Mouse (Mus musculus) mouse embryonic stem cell (cell line): ENCODE results near the gene Dap3.
"Not testable (repeated sequence)": the region's sequence is repeated elsewhere in the genome, so short reads cannot be mapped to it uniquely, and the experiment has no call there.

ENCODE experiments used
- in situ Hi-C, 2 experiments: fragments of 300-500 bp; cut with MboI; formaldehyde crosslinking; loops; 1 replicate in 1 of 2; 3 replicates in 1 of 2; pipeline ENCODE4 v1.14.3; 2019 to 2020; ENCODE audit warnings: low sequenced_read_pairs in 2 of 2, low pct_unique_long_range_greater_than_20kb in 1 of 2, mixed read lengths in 1 of 2; ENCODE audit not compliant: unreplicated experiment in 1 of 2

The Dap3 gene

DNA sequence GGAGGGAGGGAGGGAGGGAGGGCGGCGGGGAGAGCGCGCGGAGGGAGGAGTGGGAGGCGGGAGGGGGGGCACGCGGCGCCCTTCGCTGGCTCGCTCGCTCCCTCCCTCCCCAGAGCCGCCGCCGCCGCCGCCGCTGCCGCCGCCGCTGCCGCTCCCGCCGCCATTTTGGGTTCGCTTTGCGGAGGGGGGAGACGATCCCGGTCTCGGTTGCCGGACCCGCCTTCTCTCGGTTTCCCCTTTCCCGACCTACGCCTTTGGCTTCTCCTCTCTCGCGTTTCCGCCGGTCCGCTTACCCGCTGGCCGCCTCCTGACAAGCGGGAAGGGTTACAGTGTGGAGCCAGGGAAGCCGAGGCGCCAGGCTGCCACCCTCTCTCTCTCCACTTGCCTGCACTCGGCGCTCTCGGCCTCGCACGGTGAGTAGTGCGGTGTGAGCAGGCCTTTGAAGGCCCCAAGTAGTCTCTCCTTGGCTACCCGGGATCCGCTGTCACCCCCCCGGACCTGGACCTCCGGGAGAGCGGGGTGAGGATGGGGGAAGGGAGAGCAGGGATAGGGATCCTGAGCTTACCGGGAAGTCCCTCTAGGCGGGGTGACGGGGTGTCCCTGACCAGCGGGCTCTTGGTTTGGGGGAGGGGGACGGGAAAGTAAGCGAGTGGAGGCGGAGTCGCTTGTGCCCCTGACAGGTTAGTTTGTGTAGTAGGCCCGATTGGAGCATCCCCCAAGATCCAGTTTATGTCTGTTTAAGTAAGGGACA is at the start of gene Dap3, which contains the start of gene Ash1l:
TSS of gene Dap3 (minus strand) at position 606 of the 751 bp plus-strand sequence.
TSS of gene Ash1l (plus strand) at position 47 of the 751 bp plus-strand sequence.
- in situ Hi-C loops = no loop called here

DNA sequence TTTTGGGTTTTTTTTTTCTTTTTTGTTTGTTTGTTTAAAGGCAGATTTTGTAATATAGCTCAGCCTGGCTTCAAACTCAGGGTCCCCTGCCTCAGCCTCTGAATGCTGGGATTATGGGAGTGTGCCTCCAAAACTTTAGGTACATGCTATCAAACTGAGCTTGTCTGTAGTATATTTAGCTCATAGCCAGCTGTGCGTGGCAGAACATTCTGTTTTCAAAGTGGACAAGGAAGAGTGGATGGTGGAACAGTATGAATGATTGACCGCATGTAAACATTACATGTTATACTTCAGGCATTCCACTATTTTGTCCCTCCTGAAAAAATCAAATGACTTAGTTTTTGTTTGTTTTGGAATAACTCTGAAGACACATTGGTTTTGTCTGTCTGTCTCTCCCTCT is 41.8 kb upstream of the Dap3 start:
- in situ Hi-C loops = no loop called here

DNA sequence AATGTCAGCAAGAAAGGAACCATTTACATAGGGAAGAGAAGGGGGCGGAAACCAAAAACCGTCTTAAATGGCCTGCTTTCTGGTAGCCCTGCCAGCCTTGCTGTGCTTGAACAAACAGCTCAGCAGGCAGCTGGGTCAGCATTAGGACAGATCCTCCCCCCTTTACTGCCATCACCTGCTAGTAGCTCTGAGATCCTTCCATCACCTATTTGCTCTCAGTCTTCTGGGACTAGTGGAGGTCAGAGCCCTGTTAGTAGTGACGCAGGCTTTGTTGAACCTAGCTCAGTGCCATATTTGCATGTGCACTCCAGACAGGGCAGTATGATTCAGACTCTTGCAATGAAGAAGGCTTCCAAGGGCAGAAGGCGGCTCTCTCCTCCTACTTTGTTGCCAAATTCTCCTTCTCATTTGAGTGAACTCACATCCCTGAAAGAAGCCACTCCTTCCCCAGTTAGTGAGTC is 33.0 kb upstream of the Dap3 start:
- in situ Hi-C loops = no loop called here

DNA sequence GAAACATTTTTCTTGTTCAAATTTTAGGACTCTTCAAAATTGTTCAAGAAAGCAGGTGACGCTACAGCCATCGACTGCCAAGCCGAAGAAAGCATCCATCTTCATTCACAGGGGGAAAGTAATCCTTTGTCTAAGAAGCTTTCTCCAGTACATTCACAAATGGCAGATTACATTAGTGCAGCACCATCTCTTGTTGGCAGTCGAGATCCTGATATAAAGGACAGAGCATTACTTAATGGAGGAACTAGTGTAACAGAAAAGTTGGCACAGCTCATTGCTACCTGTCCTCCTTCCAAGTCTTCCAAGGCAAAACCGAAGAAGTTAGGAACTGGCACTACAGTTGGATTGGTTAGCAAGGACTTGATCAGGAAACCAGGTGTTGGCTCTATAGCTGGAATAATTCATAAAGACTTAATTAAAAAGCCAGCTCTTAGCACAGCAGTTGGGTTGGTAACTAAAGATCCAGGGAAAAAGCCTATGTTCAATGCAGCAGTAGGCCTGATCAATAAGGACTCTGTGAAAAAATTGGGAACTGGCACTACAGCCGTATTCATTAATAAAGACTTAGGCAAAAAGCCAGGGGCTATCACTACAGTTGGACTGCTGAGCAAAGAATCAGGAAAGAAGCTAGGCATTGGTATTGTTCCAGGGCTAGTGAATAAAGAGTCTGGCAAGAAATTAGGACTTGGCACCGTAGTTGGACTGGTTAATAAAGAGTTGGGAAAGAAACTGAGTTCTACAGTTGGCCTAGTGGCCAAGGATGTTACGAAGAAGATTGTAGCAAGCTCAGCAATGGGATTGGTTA is 30.4 kb upstream of the Dap3 start:
- in situ Hi-C loops = no loop called here

DNA sequence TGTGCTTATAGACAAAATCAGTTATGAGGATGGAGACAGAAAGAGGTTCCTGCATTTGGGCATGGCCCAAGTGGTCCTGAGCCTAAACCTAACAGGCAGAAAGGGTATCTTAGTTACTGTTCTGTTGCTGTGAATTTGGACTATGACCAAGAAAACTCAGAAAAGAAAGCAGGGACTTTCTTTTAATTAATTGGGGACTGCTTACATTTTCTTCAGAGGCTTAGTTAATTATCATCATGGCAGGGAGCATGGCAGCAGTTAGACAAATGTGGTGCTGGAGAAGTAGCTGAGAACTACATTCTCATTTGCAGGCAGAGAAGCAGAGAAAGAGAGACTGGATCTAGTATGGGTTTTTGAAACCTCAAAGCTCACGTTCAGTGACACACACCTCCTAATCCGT is 24.0 kb upstream of the Dap3 start:
- in situ Hi-C loops = no loop called here

DNA sequence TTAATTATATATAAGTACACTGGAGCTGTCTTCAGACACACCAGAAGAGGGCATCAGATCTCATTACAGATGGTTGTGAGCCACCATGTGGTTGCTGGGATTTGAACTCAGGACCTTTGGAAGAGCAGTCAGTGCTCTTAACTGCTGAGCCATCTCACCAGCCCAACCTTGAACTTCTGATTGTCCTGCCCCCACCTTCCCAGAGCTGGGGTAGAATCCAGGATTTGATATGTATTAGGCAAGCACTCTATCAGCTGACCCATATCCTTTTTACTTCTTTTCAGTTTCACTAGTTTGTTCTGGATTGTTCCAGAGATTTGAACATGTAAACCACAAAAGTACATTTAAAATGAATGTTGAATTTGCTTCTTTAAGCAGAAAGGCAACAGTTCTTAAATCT is 12.2 kb upstream of the Dap3 start:
- in situ Hi-C loops = not testable (repeated sequence)

DNA sequence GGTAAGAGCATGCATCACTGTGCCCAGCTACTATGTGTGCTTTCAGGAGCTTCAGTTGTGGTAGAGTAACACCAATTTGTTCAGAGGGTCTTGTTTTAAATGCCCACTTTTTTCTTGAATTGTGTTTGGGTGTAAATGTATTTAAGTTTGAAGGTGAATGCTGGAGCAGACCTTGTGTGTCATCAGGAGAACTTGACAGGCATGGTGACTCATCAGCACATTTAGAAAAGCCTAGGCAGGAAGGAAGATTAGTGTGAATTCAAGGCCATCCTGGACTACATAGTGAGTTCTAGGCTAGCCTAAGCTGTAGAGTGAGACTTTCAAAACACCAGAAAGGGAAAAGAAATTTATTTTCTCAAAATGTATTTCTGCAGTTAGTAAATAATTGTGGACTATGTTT is 2.8 kb upstream of the Dap3 start:
- in situ Hi-C loops = no loop called here

DNA sequence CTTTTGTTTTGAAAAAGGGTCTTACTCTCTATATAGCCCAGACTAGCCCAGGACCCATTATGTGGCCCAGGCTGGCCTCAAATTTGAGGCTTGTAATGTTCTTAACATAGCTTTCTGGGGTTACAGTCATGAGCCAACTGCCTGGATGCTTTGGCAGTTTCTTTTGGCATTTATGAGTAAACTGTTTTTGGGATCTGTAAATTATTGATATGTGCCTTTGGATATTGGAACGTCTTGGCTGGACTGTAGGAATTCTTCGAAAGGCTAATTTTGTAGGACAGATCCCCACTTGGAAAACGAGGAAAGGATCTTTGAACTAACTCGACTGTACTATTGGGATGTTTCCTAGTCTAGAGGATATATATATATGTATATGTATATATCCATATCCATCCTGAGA is 2.3 kb upstream of the Dap3 start:
- in situ Hi-C loops = no loop called here

DNA sequence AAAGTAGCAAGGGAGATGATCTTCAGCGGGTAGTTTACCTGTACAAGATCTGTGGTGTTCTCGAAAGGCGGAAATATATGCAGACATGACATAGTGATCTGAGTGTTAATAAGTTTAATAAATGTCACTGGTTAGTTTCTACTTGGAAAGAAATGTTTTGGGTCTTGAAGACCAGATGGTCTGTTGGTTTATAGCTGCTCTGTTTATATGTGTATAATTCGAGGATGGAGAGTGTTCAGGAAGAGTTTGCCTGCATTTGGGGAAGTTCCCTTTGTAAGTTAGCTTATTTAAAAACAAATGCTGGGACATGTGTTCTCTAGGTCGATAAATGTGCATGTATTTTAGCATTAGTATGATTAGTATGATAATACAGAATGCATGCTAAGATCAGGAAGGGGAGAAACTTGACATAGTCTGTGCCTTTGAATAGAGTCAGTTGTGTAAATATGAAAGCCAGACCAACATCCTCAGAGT is 383 bp upstream of the Dap3 start:
- in situ Hi-C loops = no loop called here

DNA sequence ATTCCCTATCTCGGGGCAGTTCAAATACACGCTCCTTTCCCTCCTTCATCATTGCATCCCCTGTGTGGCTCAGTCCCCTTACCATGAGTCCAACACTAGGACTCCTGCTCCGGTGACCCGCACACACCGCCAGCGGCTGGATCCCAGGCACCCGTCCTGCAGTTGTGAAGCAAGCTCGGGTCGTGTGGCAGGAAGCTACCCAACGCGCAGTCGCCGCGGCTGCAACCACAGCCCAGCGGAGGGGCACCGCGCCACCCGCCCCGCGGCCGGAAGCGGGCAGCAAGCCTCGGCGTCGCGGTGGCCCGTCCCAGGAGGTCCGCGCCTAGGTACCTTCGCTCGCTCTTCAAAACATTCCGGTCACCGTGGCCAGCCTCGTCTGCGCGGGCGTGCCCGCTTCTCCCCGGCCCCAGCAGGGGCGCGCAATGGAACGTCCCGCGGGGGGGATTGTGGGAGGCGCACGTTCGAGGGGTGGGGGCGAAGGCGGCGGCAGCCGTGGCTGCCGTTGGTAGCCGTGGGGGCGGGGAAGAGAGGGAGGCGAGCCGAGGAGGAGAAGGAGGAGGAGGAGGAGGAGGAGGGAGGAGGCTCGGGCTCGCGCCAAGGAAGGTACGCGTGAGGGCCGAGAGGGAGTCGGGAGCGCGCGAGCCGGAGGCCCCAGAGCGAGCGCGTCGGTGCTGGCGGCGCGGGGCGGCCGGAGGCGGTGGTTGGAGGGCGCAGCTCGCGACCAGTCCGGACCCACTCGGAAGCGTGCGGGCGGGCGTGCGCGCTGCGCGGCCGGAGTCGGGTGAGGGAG is 1.0 kb downstream of the Dap3 start:
- in situ Hi-C loops = no loop called here

DNA sequence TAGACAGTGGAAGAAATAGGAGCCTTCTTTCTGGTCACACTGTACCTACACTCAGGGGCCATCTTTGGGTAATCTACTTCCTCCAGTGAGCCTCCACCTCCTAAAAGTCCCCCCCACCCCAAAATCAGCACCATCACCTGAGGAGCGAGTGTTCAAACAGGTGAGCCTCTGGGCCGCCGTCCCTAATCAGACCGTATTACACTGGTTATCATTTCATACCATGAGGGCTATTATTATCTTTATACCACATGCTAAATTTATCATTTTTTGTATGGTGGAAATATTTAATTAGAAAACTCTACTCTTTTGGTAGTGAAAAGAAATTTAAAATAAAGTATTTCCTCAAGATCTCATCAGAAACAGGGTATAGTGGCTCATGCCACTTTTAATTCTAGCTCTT is 6.9 kb downstream of the Dap3 start:
- in situ Hi-C loops = no loop called here

DNA sequence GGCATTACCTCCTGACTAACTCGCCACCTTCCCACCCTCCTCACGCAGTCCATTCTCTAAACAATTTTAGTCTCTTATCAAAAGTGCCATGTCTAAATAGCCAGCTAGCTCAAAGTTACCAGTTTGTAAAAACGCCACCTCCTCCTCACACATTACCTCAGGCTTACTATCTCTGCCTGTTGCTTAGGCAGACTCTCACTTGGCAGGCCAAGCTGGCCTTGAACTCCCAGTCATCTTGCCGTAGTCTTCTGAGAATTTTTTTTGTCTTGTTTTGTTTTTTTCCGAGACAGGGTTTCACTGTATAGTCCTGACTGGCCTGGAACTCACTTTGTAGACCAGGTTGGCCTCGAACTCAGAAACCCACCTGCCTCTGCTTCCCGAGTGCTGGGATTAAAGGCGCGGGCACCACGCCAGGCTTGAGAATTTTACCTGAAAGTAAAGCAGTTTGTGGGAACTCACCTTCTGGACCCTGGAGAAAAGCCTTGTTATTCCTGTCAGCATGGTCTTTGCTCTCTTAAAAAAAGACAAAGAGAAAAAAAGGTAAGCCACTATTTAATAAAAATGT is 8.6 kb downstream of the Dap3 start:
- in situ Hi-C loops = no loop called here

DNA sequence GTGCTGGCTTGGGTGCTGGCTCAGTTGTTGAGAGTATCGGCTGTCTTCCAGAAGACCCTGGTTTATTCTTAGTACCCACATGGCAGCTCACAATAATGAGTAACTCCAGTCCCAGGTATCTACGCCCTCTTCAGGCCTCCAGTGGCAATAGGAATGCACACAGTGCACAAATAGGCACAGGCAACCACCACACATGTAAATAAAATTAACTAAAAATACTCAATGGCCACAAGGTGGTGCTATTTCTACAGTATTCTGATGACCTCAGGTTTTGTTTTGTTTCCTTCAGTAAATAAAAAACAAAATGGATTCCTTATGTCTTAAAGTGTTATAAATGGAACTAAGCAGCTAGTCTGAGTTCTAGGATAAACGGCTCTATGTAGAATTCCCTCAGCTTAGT is 11.2 kb downstream of the Dap3 start:
- in situ Hi-C loops = no loop called here

DNA sequence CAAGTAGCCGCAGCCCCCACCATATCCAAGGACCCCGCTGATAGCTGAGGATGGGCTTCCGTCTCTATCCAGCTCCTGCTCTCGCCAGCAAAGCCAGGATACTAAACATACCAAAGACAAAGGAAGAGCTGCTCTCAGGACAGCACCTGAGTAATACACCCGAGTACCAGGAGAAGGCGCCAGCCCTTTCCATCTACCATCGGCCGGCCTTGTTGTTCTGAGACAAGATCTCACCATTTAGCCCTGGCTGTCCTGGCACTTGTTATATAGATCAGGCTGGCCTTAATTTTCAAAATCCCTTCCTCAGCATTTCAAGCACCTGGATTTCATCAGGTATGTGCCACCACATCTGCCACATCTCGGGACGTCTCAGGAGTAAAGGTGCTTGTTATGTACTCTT is 11.9 kb downstream of the Dap3 start:
- in situ Hi-C loops = no loop called here

DNA sequence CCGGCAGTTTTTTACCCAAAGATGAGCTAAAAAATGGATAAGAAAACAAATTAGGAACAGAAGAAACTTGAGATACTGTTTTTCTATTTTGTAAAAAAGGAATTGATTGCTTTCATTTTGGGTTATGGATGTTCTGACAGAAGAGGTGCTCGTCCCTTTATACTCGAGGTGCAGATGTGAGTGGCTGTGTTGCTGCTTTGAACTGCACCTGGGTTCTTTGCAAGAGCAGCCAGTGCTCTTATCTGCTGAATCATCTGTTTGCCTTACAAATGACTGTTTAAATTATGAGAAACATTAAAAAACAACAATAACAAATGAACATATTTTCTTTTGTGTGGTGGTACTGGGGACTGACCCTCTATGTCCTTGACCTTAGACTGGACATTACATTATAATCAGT is 21.5 kb downstream of the Dap3 start:
- in situ Hi-C loops = no loop called here

DNA sequence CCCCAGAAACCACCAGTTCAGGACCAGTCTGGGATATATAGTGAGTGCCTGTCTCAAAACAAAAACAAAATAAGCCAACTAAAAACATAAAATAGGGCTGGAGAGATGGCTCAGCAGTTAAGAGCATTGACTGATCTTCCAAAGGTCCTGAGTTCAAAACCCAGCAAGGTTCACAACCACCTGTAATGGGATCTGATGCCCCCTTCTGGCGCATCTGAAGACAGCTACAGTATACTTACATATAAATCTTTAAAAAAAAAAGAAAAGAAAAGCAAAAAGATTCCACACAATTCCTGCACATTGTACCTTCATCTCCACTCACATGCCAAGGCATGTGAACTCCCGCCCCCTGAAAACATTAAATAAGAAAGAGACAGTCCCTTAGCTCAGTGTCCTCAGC is 25.3 kb downstream of the Dap3 start:
- in situ Hi-C loops = no loop called here

DNA sequence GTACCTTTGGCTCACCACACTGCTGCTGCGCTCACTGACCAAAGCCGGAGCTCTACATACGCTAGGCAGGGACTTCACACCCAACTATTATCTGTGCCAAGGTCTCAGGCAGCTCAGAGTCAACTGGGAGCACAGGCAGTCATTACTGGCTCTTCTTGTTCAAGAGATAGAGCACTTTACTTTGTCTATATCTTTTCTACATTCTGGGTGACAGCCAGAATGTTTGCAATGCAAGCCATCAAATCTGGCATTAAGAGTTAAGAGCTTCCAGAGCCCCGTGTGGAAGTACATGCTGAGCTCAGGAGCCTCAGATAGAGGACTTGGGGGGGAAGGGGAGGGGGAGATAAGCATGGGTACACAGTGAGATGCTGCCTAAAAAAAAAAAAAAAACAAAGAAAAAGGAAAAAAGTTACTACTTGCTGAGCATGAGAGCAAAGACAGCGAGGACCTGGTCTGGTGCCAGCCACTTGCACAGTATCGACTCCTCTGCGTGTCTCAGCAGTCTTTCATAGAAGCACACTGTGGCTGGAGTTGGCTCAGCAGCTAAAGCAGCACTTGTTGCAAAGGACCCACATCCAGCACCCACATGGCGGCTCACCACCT is 26.9 kb downstream of the Dap3 start:
- in situ Hi-C loops = no loop called here

DNA sequence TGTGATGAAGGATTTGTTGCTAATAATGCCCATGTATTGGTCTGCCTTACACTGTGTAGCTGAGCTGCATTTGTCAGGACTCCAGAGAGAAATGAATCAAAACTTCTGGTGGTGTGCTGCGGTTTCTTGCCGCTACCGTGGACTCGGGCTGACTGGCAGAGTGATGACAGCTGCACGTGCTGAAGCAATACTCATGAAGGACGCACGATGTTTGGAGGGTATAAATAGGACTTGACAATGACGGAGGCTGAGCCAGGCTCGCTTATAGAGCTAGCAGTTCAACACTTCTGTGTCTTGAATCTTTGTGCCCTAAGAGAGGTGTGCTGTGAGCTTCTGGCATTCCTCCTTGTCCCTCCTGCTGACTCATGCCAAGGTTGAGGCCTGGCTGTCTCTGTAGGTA is 29.6 kb downstream of the Dap3 start:
- in situ Hi-C loops = no loop called here
